Mouse (Mus musculus) spleen, postnatal 36 days (tissue): ENCODE measurements at regions not wholly inside any gene's neighbourhood (a gene's known extent, or its start where the extent isn't known, plus 50 kb on each side); places are given as distances from the start of the nearest gene placed in this dataset.
A peak's percentile ranks its signal among the peaks of the same experiment; 100 is the strongest.

ENCODE experiments used
- DNase-seq, 2 experiments: peaks; one replicate each; pipeline ENCODE4 v3.0.0; 2022; ENCODE audit warnings: low spot score in 2 of 2, mixed read lengths in 1 of 2

GRCm38 (mm10) chr13:28461281-28461680, 204.0 kb downstream of the Gm11361 start:
- no peak for DNase-seq

DNA sequence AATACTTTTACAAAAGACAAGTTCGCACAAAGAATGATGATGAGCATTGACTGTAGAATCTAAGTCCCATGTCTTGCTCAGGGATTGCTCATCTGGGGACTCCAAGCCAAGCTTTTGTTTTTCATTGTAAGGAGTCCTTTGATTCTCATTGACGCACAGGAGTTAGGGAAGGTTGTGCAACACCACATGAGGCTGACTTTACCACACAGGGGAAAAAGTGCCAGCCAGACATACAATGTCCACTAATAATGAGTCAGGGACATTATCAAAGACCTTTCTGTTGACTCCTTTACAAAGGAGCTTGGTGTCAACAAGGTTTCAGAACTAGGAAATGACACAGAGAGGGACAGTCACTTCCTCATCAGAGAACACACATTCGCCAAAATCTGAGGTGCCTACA, 200.1 kb downstream of the Gm11361 start:
- no peak for DNase-seq

GRCm38 (mm10) chr13:28455878-28456277, 198.6 kb downstream of the Gm11361 start:
- DNase-seq, result no peak

DNA sequence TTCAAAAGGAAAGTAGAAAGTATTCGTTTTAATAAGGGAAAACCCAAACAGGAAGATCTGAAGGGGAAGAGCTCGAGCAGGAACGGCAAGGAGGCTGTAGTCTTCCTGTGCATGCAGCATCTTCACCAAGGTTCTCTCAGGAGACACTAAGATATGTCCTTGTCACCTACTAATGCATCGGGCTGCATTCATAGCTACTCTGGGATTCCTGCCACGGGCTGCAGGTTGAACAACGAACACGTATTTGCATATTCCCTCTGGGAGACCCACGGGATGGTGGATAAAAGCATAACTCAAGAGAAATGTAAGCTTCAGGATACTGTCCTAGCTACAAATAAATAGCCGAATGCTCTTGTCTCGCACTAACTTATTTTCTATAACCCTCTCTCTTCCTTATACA, 197.7 kb downstream of the Gm11361 start:
- DNase-seq, result no peak

DNA sequence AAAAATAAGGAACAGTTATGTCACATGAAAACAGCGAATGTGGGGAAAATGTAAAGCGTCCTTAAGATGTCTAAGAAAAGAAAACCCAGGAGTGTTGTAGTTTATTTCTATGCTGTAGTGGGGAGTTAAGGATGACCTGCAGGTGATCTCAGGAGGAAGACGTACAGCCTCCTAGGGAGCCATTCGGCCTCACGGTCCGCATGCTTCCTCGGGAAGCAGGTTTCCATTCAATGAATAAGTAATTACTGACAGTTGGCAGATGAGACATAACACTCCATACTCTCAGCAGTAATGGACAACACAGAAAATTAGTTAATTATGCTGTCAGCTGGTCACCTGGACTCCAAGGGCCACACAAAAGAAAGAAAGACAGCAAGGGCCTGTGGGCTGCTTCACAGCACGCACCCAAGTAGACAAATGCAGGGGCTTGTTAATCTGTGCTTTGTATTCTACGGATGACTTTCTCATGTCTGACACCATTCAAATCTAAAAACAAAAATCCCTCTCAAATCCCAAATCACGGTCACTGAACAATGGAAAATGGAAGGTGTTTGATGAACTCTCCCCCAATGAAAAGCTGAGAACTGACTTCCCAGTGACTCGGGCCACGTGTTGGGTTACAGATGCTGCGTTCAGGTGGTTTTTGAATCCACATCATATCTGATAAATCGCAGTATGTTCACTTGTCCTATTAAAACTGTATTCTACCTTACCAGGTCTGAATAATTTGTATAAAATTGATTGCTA, 193.5 kb downstream of the Gm11361 start:
- DNase-seq, result no peak

GRCm38 (mm10) chr13:28449026-28449425, 191.7 kb downstream of the Gm11361 start:
- DNase-seq, result no peak

- DNase-seq, result no peak
These were observed 184.9 kb downstream of the Gm11361 start for GRCm38 (mm10) chr13:28442250-28442649.

- no peak for DNase-seq
These were observed 176.1 kb downstream of the Gm11361 start for GRCm38 (mm10) chr13:28433445-28433844.

- DNase-seq, result no peak
These were observed 174.7 kb downstream of the Gm11361 start for GRCm38 (mm10) chr13:28432017-28432416.

DNA sequence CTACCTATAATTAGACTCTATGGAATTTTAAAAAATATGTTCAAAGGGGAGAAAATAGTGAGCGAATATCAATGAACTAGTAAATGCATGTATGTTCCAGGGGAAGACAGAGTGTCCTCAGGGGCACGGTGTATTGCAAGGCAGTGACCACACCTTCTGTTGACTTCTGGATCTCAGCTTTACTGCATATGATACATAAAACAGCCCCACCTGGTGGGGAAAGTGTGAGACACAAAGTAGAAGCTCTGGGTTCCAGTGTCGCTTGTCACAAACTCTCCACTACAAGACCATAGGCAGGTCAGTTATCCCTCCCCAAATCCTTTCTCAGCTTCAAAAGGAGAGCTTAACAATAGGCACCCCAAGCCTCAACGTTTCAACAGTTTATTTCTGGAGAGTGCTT, 168.8 kb downstream of the Gm11361 start:
- DNase-seq, result peak in 1 of 2 experiments; percentile 20

DNA sequence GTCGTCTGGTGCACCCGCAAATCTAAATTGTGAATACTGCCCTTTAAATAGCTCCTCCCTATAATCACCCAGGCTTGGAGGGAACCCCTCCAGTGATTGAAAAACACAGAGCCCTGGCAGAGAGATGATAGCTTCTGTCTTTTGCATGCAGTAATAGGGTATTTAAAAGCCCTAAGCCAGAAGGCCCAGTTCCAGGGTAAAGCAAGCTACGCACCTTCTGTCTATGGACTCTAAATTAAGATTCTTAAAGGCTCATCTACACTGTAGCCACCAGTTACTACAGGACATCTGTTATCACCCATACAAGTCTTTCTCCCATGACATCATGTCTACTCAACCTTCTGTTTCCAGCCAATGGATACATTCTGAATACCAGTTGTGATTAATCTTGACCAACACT, 167.8 kb downstream of the Gm11361 start:
- DNase-seq, result no peak

- no peak for DNase-seq
These were observed 167.2 kb downstream of the Gm11361 start for GRCm38 (mm10) chr13:28424446-28425059.

DNA sequence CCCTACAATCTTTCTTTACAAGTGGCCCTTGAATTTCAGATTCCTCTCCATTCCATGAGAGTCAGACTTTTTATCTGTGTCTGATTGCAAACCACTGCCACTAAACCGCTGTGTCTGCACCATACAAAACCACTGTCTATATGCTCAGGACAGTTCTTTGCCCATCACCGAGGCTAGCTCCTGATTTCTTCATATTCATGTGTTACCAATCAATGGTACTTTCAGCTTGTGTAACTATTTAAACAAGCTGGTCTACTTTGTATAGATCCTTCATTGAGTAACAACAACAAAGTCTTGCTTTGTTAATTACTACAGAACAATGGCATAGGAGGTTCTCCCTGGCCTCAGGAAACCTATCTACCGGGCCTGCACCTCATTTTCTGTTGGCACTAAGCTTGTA, 164.0 kb downstream of the Gm11361 start:
- no peak for DNase-seq

GRCm38 (mm10) chr13:28420636-28421035, 163.3 kb downstream of the Gm11361 start:
- no peak for DNase-seq

GRCm38 (mm10) chr13:28419950-28420381, 162.6 kb downstream of the Gm11361 start:
- DNase-seq, result peak; percentile 30 to 32

DNA sequence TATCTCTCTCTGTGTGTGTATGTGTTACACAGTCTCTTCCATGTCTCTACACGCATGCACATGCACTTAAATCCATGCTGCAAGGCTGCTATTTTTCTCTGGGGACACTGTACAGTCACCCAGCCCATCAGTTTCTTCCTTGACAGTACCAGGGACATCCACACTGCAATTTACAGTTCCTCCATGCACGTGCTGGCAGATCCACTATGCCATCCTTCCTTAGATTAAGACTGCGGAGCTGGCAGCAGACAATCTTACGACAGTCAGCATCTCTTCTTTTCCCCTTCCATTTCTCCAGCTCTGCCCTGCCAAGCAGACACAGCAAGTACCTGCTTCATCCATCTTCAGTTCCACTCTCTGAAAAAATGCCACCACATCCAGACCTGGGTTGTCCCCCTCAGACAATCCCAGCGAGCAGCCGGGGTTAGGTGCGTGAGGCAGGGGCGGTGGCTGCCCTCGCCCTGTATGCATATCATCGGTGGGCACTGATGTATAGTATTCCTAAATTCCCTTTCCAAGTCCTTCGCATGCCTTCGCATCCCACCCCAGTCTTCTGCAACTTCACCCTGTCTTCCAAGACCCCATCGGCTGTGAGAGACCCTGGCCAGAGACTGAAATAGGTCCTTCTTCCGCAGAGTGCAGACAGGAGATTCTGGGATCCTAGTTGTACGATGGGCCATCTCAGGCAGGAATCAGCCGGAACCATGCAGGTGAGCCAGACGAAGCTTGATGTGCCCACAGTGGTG, 161.8 kb downstream of the Gm11361 start:
- no peak for DNase-seq

GRCm38 (mm10) chr13:28417929-28418881, 160.9 kb downstream of the Gm11361 start:
- no peak for DNase-seq

GRCm38 (mm10) chr13:28417431-28417928, 160.2 kb downstream of the Gm11361 start:
- DNase-seq, result no peak

DNA sequence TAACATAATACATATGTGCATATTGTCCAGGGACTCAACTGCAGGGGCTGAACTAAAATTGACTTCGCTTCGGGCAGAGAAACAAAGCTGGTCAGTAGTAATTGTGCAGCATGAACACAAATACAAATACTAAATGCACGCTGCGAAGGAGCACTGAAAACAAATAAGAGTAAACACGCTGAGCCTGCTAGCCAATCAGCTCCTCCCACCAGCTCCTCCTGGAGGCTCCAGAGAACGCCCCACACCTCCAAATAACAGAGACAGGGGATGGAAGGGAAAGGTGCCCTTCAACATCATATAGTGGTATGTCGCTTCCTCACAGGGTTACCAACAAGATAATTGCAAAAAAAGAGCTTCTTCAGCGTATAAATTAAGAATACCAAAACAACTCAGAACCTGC, 159.6 kb downstream of the Gm11361 start:
- DNase-seq, result no peak

DNA sequence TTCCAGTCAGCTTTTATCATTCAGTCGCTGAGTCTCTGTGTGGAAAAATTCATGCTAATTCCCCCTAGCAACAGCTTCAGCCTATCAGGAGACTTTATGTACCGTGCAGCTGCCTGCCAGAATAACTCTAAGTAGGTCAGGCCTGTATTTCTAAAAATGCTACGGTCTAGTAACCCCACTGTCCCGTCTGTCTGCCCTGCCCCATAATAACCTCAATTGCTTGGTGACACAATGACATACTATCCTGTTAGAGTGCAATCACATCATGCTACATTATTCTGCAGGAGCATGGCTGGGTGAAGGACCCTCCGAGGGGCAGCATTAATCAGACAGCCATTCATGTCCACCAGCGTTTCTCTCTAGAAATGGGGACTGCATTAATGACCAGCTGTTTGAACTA, 158.9 kb downstream of the Gm11361 start:
- no peak for DNase-seq

DNA sequence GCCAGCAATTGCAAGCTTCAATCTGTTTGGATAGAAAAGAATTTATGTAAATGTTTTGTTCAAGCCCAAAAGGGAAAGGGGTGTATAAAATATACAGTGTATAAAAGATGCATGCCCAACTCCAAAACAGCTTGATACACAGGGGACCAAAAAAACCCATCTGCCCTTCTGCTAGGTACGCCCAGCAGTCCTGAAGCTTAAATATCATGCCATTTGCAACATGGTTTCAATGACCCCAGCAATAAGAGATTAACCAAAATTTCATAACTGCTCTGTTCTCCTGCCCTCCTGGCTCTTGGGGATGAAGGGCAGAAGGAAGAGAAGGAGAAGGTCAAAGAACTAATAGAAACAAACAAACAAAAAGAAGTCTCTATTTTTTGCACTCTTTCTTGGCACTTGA, 158.4 kb downstream of the Gm11361 start:
- DNase-seq, result no peak
